14 mouse cellular contexts compared by ENCODE assay signal in the genomic region with DNA sequence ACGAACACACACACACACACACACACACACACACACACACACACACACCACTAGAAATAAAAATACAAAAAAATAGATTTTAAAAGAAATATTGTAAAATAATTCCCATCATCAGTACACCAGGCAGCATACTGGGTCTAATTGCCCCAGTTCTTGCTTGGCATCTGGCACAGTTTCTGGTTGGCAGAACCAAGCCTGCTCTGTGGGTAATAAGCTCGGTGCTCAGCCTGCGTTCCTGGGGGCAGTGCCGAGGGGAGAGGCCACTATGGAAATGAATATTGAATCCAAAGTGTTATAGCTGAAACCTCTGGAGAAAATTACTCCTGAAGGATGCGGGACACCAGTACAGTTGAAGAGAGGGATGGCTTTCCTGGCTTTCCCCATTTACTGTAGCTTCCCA.
"Had no signal": no experiment of that assay in that cellular context is flagged by ENCODE, and none has a peak within 500 bp of the region (broad histone marks: within the 10 kb centered on the region; RNA-seq: fewer than 3 reads in every experiment).

No protein-coding gene starts in this region.

- H3K4me1 ChIP-seq: limb, embryonic 15.5 days; megakaryocyte, embryonic 14.5 days; stomach, embryonic 15.5 days had no signal

- H3K27ac ChIP-seq: left cerebral cortex, adult 2 months; limb, embryonic 15.5 days; liver, embryonic 12.5 days; lung, embryonic 15.5 days; macrophage; stomach, embryonic 15.5 days had no signal

- ATAC-seq: liver, embryonic 12.5 days had no signal

- H3K9ac ChIP-seq: limb, embryonic 15.5 days; liver, embryonic 12.5 days; lung, embryonic 15.5 days; stomach, embryonic 15.5 days had no signal

- H3K27me3 ChIP-seq: liver, embryonic 12.5 days; lung, embryonic 15.5 days; megakaryocyte, embryonic 14.5 days; stomach, embryonic 15.5 days had no signal

- H3K4me3 ChIP-seq: left cerebral cortex, adult 2 months; limb, embryonic 15.5 days; liver, embryonic 12.5 days; lung, embryonic 15.5 days; megakaryocyte, embryonic 14.5 days; stomach, embryonic 15.5 days had no signal

- H3K36me3 ChIP-seq: limb, embryonic 15.5 days; liver, embryonic 12.5 days; lung, embryonic 15.5 days; stomach, embryonic 15.5 days had no signal

- H3K4me2 ChIP-seq: limb, embryonic 15.5 days; liver, embryonic 12.5 days; lung, embryonic 15.5 days; midbrain, embryonic 11.5 days; stomach, embryonic 15.5 days had no signal

- DNase-seq: kidney, adult 18-20 months; kidney, postnatal 10 days; lung, postnatal 14 days; right cerebral cortex, postnatal 14 days; thymus, adult 2 months; thymus, postnatal 4 days had no signal

- H3K9me3 ChIP-seq: limb, embryonic 15.5 days; liver, embryonic 12.5 days; lung, embryonic 15.5 days; megakaryocyte, embryonic 14.5 days; stomach, embryonic 15.5 days had no signal
